Mouse (Mus musculus) monocyte, adult 2 months (primary cell): ENCODE measurements around the gene Ubqln5.

ENCODE experiments used
- DNase-seq, 2 experiments: peaks; one replicate each; pipeline ENCODE4 v3.0.0; 2022; ENCODE audit warnings: low spot score in 2 of 2, low read depth in 1 of 2

The Ubqln5 gene

GRCm38 (mm10) chr7:104129726-104130125 is at the start of gene Ubqln5:
TSS of gene Ubqln5 (minus strand) at chr7:104129826.
- DNase-seq, result no peak

GRCm38 (mm10) chr7:104179074-104179473 is 49.4 kb upstream of the Ubqln5 start:
- no peak for DNase-seq

- DNase-seq, result no peak
These were observed 48.9 kb upstream of the Ubqln5 start for GRCm38 (mm10) chr7:104178422-104179054.

GRCm38 (mm10) chr7:104175085-104175484 is 45.5 kb upstream of the Ubqln5 start:
- no peak for DNase-seq

GRCm38 (mm10) chr7:104169634-104170204 is 40.1 kb upstream of the Ubqln5 start:
- no peak for DNase-seq

GRCm38 (mm10) chr7:104167105-104167504 is 37.5 kb upstream of the Ubqln5 start:
- DNase-seq, result no peak

GRCm38 (mm10) chr7:104150456-104150855 is 20.8 kb upstream of the Ubqln5 start, which contains the start of gene Ubqlnl:
TSS of gene Ubqlnl (minus strand) at chr7:104150556.
- no peak for DNase-seq

GRCm38 (mm10) chr7:104143179-104143578 is 13.6 kb upstream of the Ubqln5 start, which contains the start of gene Ubqln3:
TSS of gene Ubqln3 (minus strand) at chr7:104143279.
- no peak for DNase-seq

- no peak for DNase-seq
These were observed 7.7 kb upstream of the Ubqln5 start, which contains the start of gene Olfr643 for GRCm38 (mm10) chr7:104137305-104137704. TSS of gene Olfr643 (minus strand) at chr7:104137405.

- no peak for DNase-seq
These were observed 25.0 kb downstream of the Ubqln5 start, which contains the start of gene Olfr646 for GRCm38 (mm10) chr7:104104757-104104972. TSS of gene Olfr646 (plus strand) at chr7:104104873.

GRCm38 (mm10) chr7:104103913-104104756 is 25.5 kb downstream of the Ubqln5 start:
- no peak for DNase-seq

GRCm38 (mm10) chr7:104085365-104085764 is 44.3 kb downstream of the Ubqln5 start, which contains the start of gene Olfr645:
TSS of gene Olfr645 (minus strand) at chr7:104085465.
- no peak for DNase-seq
